Mouse (Mus musculus) C2C12 (cell line): ENCODE results near the gene Auts2.

Experiments used
- CEBPB ChIP-seq: IDR thresholded peaks from one replicate; pipeline ENCODE4 v1.6.1; 2011; ENCODE audit warnings: low read depth, mild to moderate bottlenecking, control low read depth, moderate library complexity
- CTCF ChIP-seq: IDR thresholded peaks from one replicate; pipeline ENCODE4 v1.5.1; 2011; ENCODE audit not compliant: control insufficient read depth, insufficient read depth, insufficient read length
- FOSL1 ChIP-seq: IDR thresholded peaks from one replicate; pipeline ENCODE4 v1.8.0; 2011; ENCODE audit warnings: mild to moderate bottlenecking, low read length; ENCODE audit not compliant: poor library complexity, insufficient read depth, severe bottlenecking
- USF1 ChIP-seq: IDR thresholded peaks from one replicate; pipeline ENCODE4 v1.6.1; 2011; ENCODE audit warnings: low read depth, mild to moderate bottlenecking, control low read depth, moderate library complexity

DNA sequence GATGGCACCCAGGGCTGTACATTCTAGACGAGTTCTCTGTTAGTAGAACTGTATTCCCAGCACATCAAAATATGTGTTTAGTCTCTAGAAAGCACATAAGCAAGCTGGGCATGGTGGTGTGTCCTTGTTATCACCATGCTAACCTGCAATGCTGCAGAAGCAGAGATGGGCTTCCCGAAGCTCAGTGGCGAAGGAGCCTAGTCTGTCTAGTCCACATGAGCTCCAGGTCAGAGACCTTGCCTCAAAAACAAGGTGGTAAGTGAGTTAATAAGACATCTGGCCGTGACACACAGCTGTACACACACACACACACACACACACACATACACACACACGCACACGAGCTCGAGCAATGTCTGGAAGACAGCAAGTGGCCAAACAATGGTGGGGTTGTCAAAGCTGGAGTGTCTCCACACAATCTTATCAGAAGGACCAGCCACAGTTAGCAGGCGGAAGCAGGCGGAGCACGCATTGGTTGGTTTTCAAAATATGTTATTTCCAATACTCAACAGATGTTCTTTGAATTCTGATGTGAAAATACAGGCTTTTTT lies 729.1 kb downstream of the Auts2 start:
- TF ChIP-seq USF1 (no peak), CTCF (no peak), FOSL1 (no peak), CEBPB (no peak)
